Mouse (Mus musculus) embryonic facial prominence, embryonic 15.5 days (tissue): ENCODE measurements around the gene 2210407C18Rik. TPM values are rescaled to one million over a fixed set of nuclear protein-coding genes. Genes with fewer than 3 reads are reported as not detected.

ENCODE experiments used
- ATAC-seq: fragments of 200-750 bp; cut with Nextera tagmentation; 2 replicates; pipeline ENCODE4 v1.8.0; 2017; ENCODE audit warnings: low read depth, moderate TSS enrichment; ENCODE audit not compliant: insufficient number of reproducible peaks, low FRiP score, low TSS enrichment
- H3K27ac ChIP-seq: fragments of 300-500 bp; sonication (generic); replicated peaks from 2 replicates; pipeline ENCODE4 v1.5.1; 2015; ENCODE audit warnings: mild to moderate bottlenecking, inconsistent platforms
- H3K27me3 ChIP-seq: fragments of 300-500 bp; sonication (generic); 2 replicates; pipeline ENCODE4 v1.6.1; 2015; ENCODE audit warnings: inconsistent platforms
- H3K36me3 ChIP-seq: fragments of 300-500 bp; sonication (generic); 2 replicates; pipeline ENCODE4 v1.6.1; 2015; ENCODE audit warnings: mild to moderate bottlenecking, inconsistent platforms
- H3K4me1 ChIP-seq: fragments of 300-500 bp; sonication (generic); 2 replicates; pipeline ENCODE4 v1.6.1; 2015; ENCODE audit warnings: inconsistent platforms
- H3K4me2 ChIP-seq: fragments of 300-500 bp; sonication (generic); replicated peaks from 2 replicates; pipeline ENCODE4 v1.6.1; 2015; ENCODE audit warnings: mild to moderate bottlenecking, inconsistent platforms
- H3K4me3 ChIP-seq: fragments of 300-500 bp; sonication (generic); replicated peaks from 2 replicates; pipeline ENCODE4 v1.5.1; 2015; ENCODE audit warnings: mild to moderate bottlenecking, inconsistent platforms
- H3K9ac ChIP-seq: fragments of 300-500 bp; sonication (generic); 2 replicates; pipeline ENCODE4 v1.6.1; 2015; ENCODE audit warnings: inconsistent platforms
- H3K9me3 ChIP-seq: fragments of 300-500 bp; sonication (generic); replicated peaks from 2 replicates; pipeline ENCODE4 v1.6.1; 2016; ENCODE audit warnings: inconsistent platforms
- WGBS: fragments of 180-500 bp; shearing (Covaris S2); methylation state at CpG from one replicate; pipeline ENCODE4 v1.1.7; 2015; 5-methylcytosine and 5-hydroxymethylcytosine counted together
- polyA plus RNA-seq: library from polyadenylated mRNA; unstranded; fragments of >200 nt; fragmentation: Nextera tagmentation; extraction: Ambion mirVana; gene quantifications from 2 replicates; pipeline ENCODE4 v1.2.1, GENCODE M21; 2015

2210407C18Rik gene
- polyA plus RNA-seq, result not detected in 2 replicates

- Histone ChIP-seq H3K27me3 (no peaks in the 10 kb centered on the region), H3K9me3 (no peaks in the 10 kb centered on the region), H3K9ac (no peak within 1 kb of the TSS), H3K4me2 (no peak within 1 kb of the TSS), H3K4me3 (no peak within 1 kb of the TSS), H3K27ac (no peak within 1 kb of the TSS), H3K4me1 (no peaks in the 10 kb centered on the region), H3K36me3 (no peaks in the 10 kb centered on the region)
- 94% methylated on average over 4 of the region's 4 CpGs for WGBS
- ATAC-seq, result no peak
Measured at GRCm38 (mm10) chr11:58615975-58616374, at the start of gene 2210407C18Rik. Gene 2210407C18Rik (minus strand): TSS chr11:58616075.

DNA sequence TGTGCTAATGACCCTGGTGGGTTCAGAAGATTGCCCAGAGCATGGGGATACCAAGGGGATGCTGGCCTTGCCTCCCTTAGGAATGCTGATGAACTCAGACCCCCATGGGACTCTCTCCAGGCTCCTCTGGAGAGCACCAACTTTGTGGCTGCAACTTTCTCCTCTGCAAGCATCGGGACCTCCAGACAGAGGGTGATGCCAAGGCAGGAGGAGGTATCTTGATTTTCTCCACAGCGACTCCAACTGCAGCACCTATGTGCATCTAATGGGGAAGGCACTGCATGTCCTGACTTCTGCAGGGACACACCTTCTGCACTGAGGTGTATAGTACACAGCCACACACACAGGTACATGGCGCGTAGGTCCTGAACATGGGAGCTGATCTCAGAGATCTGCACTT, 42.7 kb upstream of the 2210407C18Rik start, which contains the start of gene Olfr322:
Gene Olfr322, plus strand, starts transcription at position 187 of the 400 bp plus-strand sequence.
- Histone ChIP-seq H3K4me3 (no peak within 1 kb of the TSS), H3K27me3 (no peaks in the 10 kb centered on the region), H3K9ac (no peak within 1 kb of the TSS), H3K36me3 (no peaks in the 10 kb centered on the region), H3K4me1 (no peaks in the 10 kb centered on the region), H3K4me2 (no peak within 1 kb of the TSS), H3K9me3 (no peaks in the 10 kb centered on the region), H3K27ac (no peak within 1 kb of the TSS)
- 86% methylated on average over 4 of the region's 4 CpGs for WGBS
- no peak for ATAC-seq

GRCm38 (mm10) chr11:58655151-58655550, 39.3 kb upstream of the 2210407C18Rik start:
- Histone ChIP-seq H3K9me3 (no peaks in the 10 kb centered on the region), H3K4me1 (no peaks in the 10 kb centered on the region), H3K4me2 (no peak overlapping the region), H3K36me3 (no peaks in the 10 kb centered on the region), H3K9ac (no peak overlapping the region), H3K4me3 (no peak overlapping the region), H3K27me3 (no peaks in the 10 kb centered on the region), H3K27ac (no peak overlapping the region)
- WGBS, result 78% methylated on average over 3 of the region's 3 CpGs
- ATAC-seq, result no peak

DNA sequence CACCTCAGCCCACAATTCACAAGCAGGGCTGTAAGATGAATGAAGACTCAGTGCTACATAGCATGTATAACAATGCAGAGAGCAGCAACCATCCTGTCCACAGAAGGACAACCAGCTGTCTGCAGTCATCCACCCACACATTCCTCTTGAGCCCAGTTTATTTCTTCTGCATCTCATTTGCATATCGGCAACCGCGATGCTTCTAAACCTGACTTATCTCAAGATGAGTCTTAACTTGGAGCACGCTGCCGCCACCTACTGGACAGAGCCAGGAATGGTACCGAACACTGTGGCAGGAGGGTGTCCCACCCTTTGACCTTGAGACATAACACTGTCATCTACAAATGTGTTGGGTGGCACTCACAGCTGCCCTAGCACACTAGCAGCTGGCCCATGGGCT, 27.5 kb upstream of the 2210407C18Rik start:
- no peak overlapping the region for H3K9ac ChIP-seq
- H3K36me3 ChIP-seq, result no peaks in the 10 kb centered on the region
- H3K4me1 ChIP-seq, result peaks cover 9% of the 10 kb centered on the region
- H3K4me3 ChIP-seq, result no peak overlapping the region
- H3K27me3 ChIP-seq, result peaks cover 26% of the 10 kb centered on the region
- ATAC-seq, result no peak
- no peaks in the 10 kb centered on the region for H3K9me3 ChIP-seq
- no peak overlapping the region for H3K4me2 ChIP-seq
- H3K27ac ChIP-seq, result no peak overlapping the region
- WGBS, result 30% methylated on average over 6 of the region's 6 CpGs

DNA sequence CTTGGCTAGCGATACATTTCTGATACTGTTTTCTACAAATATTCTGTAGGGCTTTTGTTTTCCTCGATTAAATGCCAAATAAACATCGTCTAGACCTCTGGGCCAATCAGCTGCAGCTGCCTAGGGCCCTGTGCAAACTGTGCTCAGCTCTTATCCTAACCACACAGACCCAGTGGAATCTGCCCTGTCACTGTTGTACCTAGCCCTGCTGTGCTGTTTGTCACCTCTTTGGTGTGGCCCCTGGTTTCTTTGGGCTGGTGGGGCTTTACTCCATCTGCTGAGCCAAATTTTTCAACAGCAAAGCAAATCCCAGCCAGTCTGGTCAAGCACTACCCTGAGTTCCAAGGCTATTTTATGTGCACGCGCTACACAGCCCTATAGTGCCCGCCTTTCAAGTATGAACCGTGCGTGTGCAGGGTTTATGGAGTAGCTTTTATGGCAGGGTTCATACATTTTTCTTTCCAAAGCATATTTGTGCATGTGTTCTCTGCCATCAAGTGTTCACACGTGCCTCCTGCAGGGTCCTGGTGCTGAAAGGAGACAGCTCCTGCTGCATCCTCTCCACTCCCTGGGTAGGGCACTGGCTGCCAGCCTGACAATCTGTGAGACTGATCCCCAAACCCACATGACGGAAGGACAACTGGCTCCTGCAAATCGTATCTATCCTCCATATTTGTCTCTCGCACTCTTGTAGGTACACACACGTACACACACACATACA, 25.9 kb upstream of the 2210407C18Rik start:
- H3K4me1 ChIP-seq, result peaks cover 9% of the 10 kb centered on the region
- ATAC-seq, result no peak
- H3K36me3 ChIP-seq, result no peaks in the 10 kb centered on the region
- 83% methylated on average over 13 of the region's 13 CpGs for WGBS
- H3K27me3 ChIP-seq, result peaks cover 33% of the 10 kb centered on the region
- no peaks in the 10 kb centered on the region for H3K9me3 ChIP-seq
- no peak overlapping the region for H3K9ac ChIP-seq
- no peak overlapping the region for H3K4me2 ChIP-seq
- H3K4me3 ChIP-seq, result no peak overlapping the region
- H3K27ac ChIP-seq, result no peak overlapping the region

DNA sequence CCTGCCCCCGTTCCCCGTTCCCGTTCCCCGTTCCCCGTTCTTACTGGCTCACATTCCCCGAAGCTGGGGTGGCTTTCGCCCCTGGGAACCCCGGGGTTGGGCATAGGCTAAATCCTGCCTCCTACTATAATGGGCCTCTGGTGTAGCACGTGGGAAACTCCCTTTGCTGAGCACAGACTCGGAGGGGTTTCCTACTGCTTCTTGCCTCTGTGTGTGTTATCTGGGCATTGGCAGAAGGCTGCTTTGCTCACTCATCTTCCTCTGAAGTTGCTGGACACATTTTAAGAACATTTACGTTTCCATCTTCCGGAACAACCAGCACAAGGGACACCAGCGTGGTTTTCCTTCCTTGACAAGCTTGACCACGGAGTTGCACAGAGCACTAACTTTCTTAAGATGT, 25.2 kb upstream of the 2210407C18Rik start:
- H3K9me3 ChIP-seq, result no peaks in the 10 kb centered on the region
- H3K36me3 ChIP-seq, result no peaks in the 10 kb centered on the region
- no peak overlapping the region for H3K9ac ChIP-seq
- peaks cover 33% of the 10 kb centered on the region for H3K27me3 ChIP-seq
- 25% methylated on average over 14 of the region's 14 CpGs for WGBS
- peaks cover 9% of the 10 kb centered on the region for H3K4me1 ChIP-seq
- H3K4me3 ChIP-seq, result no peak overlapping the region
- no peak for ATAC-seq
- no peak overlapping the region for H3K27ac ChIP-seq
- H3K4me2 ChIP-seq, result peak overlapping the region; percentile 59; the same call in 1 of the 2 replicates

DNA sequence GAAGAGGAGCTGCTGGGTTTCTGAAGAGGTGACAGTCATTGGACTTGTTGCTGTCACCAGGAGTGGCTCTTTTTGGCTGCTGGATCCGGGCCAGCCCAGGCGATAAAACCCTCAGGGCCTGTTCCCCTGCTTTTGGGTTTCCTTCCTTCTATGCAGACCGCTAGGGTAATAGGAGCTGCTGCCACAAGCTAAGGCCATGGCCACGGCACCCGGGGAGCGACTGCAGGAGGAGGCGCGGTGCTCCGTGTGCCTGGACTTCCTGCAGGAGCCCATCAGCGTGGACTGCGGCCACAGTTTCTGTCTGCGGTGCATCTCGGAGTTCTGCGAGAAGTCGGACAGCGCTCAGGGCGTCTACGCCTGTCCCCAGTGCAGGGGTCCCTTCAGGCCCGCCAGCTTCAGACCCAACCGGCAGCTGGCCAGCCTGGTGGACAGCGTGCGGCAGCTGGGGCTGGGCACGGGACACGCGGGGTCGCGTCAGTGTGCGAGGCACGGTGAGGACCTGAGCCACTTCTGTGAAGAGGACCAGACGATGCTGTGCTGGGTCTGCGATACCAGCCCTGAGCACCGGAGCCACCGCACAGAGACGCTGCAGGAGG, 24.5 kb upstream of the 2210407C18Rik start, which contains the start of gene Trim58:
Gene Trim58, plus strand, starts transcription at position 194 of the 596 bp plus-strand sequence.
- ATAC-seq, result no peak
- peak within 1 kb of the TSS; percentile 59 for H3K4me2 ChIP-seq
- H3K9ac ChIP-seq, result no peak within 1 kb of the TSS
- peaks cover 33% of the 10 kb centered on the region for H3K27me3 ChIP-seq
- WGBS, result 2% methylated on average over 34 of the region's 34 CpGs
- H3K4me1 ChIP-seq, result peaks cover 9% of the 10 kb centered on the region
- peak within 1 kb of the TSS; percentile 29 for H3K4me3 ChIP-seq
- H3K36me3 ChIP-seq, result no peaks in the 10 kb centered on the region
- no peak within 1 kb of the TSS for H3K27ac ChIP-seq
- no peaks in the 10 kb centered on the region for H3K9me3 ChIP-seq

GRCm38 (mm10) chr11:58638176-58638701, 22.4 kb upstream of the 2210407C18Rik start:
- no peak overlapping the region for H3K9ac ChIP-seq
- WGBS, result 36% methylated on average over 7 of the region's 7 CpGs

GRCm38 (mm10) chr11:58636376-58636977, 20.6 kb upstream of the 2210407C18Rik start:
- no peak overlapping the region for H3K4me3 ChIP-seq
- H3K9me3 ChIP-seq, result no peaks in the 10 kb centered on the region
- H3K4me1 ChIP-seq, result peaks cover 9% of the 10 kb centered on the region
- no peak overlapping the region for H3K27ac ChIP-seq
- no peak for ATAC-seq
- peaks cover 30% of the 10 kb centered on the region for H3K27me3 ChIP-seq
- H3K36me3 ChIP-seq, result no peaks in the 10 kb centered on the region
- no peak overlapping the region for H3K4me2 ChIP-seq
- WGBS, result 10% methylated on average over 3 of the region's 4 CpGs
- H3K9ac ChIP-seq, result no peak overlapping the region

More at GRCm38 (mm10) chr11:58638176-58638701, 22.4 kb upstream of the 2210407C18Rik start:
- Histone ChIP-seq H3K4me2 (no peak overlapping the region), H3K4me1 (peaks cover 9% of the 10 kb centered on the region), H3K4me3 (no peak overlapping the region), H3K27me3 (peaks cover 33% of the 10 kb centered on the region), H3K36me3 (no peaks in the 10 kb centered on the region), H3K27ac (no peak overlapping the region), H3K9me3 (no peaks in the 10 kb centered on the region)
- no peak for ATAC-seq

GRCm38 (mm10) chr11:58634878-58635277, 19.0 kb upstream of the 2210407C18Rik start:
- Histone ChIP-seq H3K27me3 (peaks cover 15% of the 10 kb centered on the region; the same call in 1 of the 2 replicates), H3K9ac (no peak overlapping the region), H3K4me2 (no peak overlapping the region), H3K4me1 (no peaks in the 10 kb centered on the region), H3K4me3 (no peak overlapping the region), H3K27ac (no peak overlapping the region), H3K9me3 (no peaks in the 10 kb centered on the region), H3K36me3 (no peaks in the 10 kb centered on the region)
- ATAC-seq, result no peak
- WGBS, result 61% methylated on average over 4 of the region's 4 CpGs

- Histone ChIP-seq H3K4me2 (no peak within 1 kb of the TSS), H3K27ac (no peak within 1 kb of the TSS), H3K9ac (no peak within 1 kb of the TSS), H3K27me3 (no peaks in the 10 kb centered on the region), H3K36me3 (no peaks in the 10 kb centered on the region), H3K4me1 (no peaks in the 10 kb centered on the region), H3K9me3 (no peaks in the 10 kb centered on the region), H3K4me3 (no peak within 1 kb of the TSS)
- no peak for ATAC-seq
- 75% methylated on average over 5 of the region's 5 CpGs for WGBS
Measured at GRCm38 (mm10) chr11:58630401-58630800, 14.5 kb upstream of the 2210407C18Rik start, which contains the start of gene Olfr323. Gene Olfr323 (minus strand): TSS chr11:58630501.
